Mouse (Mus musculus) intestine, postnatal 0 days (tissue): ENCODE data around the gene Ccdc191. TPM values are rescaled to one million over a fixed set of nuclear protein-coding genes. Genes with fewer than 3 reads are reported as not detected.

Source experiments
- ATAC-seq: fragments of 200-750 bp; cut with Nextera tagmentation; 2 replicates; pipeline ENCODE4 v1.8.0; 2017; ENCODE audit warnings: mild to moderate bottlenecking, moderate TSS enrichment, moderate library complexity
- H3K27ac ChIP-seq: fragments of 300-500 bp; sonication (generic); 2 replicates; pipeline ENCODE4 v1.5.1; 2014; ENCODE audit warnings: mild to moderate bottlenecking, low read depth, low read length, moderate library complexity
- H3K27me3 ChIP-seq: fragments of 300-500 bp; sonication (generic); replicated peaks from 2 replicates; pipeline ENCODE4 v1.6.1; 2014; ENCODE audit warnings: low read length, mixed read lengths; ENCODE audit not compliant: control insufficient read depth, insufficient read depth
- H3K36me3 ChIP-seq: fragments of 300-500 bp; sonication (generic); 2 replicates; pipeline ENCODE4 v1.6.1; 2014; ENCODE audit warnings: mild to moderate bottlenecking, moderate library complexity; ENCODE audit not compliant: control insufficient read depth, insufficient read depth
- H3K4me1 ChIP-seq: fragments of 300-500 bp; sonication (generic); replicated peaks from 2 replicates; pipeline ENCODE4 v1.6.1; 2014; ENCODE audit warnings: antibody characterized with exemption, low read length, mixed read lengths; ENCODE audit not compliant: control insufficient read depth, insufficient read depth
- H3K4me2 ChIP-seq: fragments of 300-500 bp; sonication (generic); replicated peaks from 2 replicates; pipeline ENCODE4 v1.6.1; 2014; ENCODE audit warnings: low read depth, mild to moderate bottlenecking, moderate library complexity
- H3K4me3 ChIP-seq: fragments of 300-500 bp; sonication (generic); 2 replicates; pipeline ENCODE4 v1.5.1; 2014; ENCODE audit warnings: low read depth, low read length
- H3K9ac ChIP-seq: fragments of 300-500 bp; sonication (generic); 2 replicates; pipeline ENCODE4 v1.6.1; 2014; ENCODE audit warnings: mild to moderate bottlenecking, low read depth, low read length
- H3K9me3 ChIP-seq: fragments of 300-500 bp; sonication (generic); 2 replicates; pipeline ENCODE4 v1.6.1; 2016; ENCODE audit warnings: mixed run types; ENCODE audit not compliant: control insufficient read depth
- CTCF ChIP-seq: sonication (generic); IDR thresholded peaks from 2 replicates; pipeline ENCODE4 v1.5.1; 2016; ENCODE audit warnings: low read depth, mild to moderate bottlenecking, control low read depth, antibody characterized with exemption, moderate library complexity
- WGBS: fragments of 180-500 bp; shearing (Covaris S2); extraction: QIAGEN DNeasy Blood & Tissue Kit; methylation state at CpG from one replicate; pipeline ENCODE4 v1.1.7; 2014; 5-methylcytosine and 5-hydroxymethylcytosine counted together
- polyA plus RNA-seq: library from polyadenylated mRNA; unstranded; fragments of >200 nt; fragmentation: Nextera tagmentation; extraction: Ambion mirVana; gene quantifications from 2 replicates; pipeline ENCODE4 v1.2.1, GENCODE M21; 2015

The Ccdc191 gene
- polyA plus RNA-seq, 1 experiment from 2014 or later = 3.6 TPM

DNA sequence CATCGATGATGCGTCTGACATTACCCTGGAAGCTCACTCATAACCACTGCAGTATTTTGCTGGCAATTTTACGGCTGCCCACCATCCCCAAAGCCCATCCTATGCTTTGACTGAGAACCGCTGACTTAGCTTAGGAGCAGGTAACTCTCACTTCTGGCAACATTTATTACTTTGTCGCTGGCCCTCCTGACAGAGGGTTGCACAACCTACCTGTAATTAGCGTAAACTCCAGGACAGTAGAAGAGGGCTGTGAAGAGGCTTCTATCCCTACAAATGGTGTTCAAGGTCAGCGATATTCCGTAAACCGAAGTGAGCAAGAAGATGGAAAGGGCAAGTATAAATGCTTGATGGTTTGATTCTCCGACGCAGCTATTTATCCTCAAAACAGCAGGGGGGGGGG lies 81.6 kb downstream of the Ccdc191 start:
- no peaks in the 10 kb centered on the region for H3K36me3 ChIP-seq
- peak overlapping the region; percentile 31; the same call in 1 of the 2 replicates for H3K4me2 ChIP-seq
- H3K4me3 ChIP-seq = no peak overlapping the region
- no peak for TF ChIP-seq CTCF
- 0 out of 2 replicates have a peak, but pooled peaks have one; percentile 45 for ATAC-seq
- H3K27ac ChIP-seq = no peak overlapping the region
- no peak overlapping the region for H3K9ac ChIP-seq
- no peaks in the 10 kb centered on the region for H3K9me3 ChIP-seq
- no peaks in the 10 kb centered on the region for H3K4me1 ChIP-seq
- WGBS = 71% methylated on average over 11 of the region's 11 CpGs
- no peaks in the 10 kb centered on the region for H3K27me3 ChIP-seq

GRCm38 (mm10) chr16:43971741-43972140 lies 82.1 kb downstream of the Ccdc191 start:
- Histone ChIP-seq H3K9me3 (no peaks in the 10 kb centered on the region), H3K36me3 (no peaks in the 10 kb centered on the region), H3K4me3 (no peak overlapping the region), H3K4me2 (peak overlapping the region; percentile 31; the same call in 1 of the 2 replicates), H3K9ac (no peak overlapping the region), H3K27ac (no peak overlapping the region), H3K27me3 (no peaks in the 10 kb centered on the region), H3K4me1 (no peaks in the 10 kb centered on the region)
- 49% methylated on average over 9 of the region's 9 CpGs for WGBS
- ATAC-seq = no peak
- TF ChIP-seq CTCF = no peak

GRCm38 (mm10) chr16:43972391-43972790 lies 82.8 kb downstream of the Ccdc191 start:
- no peak overlapping the region for H3K4me2 ChIP-seq
- TF ChIP-seq CTCF = no peak
- H3K9me3 ChIP-seq = no peaks in the 10 kb centered on the region
- no peaks in the 10 kb centered on the region for H3K36me3 ChIP-seq
- H3K27me3 ChIP-seq = no peaks in the 10 kb centered on the region
- ATAC-seq = no peak
- 95% methylated on average over 2 of the region's 2 CpGs for WGBS
- no peak overlapping the region for H3K4me3 ChIP-seq
- no peak overlapping the region for H3K9ac ChIP-seq
- no peak overlapping the region for H3K27ac ChIP-seq
- H3K4me1 ChIP-seq = no peaks in the 10 kb centered on the region

DNA sequence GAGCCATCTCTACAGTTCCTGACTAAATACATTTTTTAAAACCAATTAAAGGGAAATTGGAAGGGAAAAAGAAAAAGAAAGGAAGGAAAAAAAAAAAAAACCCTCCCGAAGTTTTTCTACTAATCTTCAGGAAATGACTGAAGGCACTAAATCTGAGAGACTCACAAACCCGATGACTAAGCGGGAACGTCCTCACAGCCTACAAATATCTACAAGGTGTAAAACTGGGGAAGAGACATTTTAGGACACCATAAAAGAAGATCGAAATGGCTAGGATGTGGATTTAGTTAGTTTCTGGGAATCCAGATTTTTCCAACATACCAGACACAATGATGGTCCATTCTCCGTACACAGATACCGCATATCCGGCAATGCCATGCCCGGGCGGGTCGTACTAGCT lies 83.5 kb downstream of the Ccdc191 start:
- no peak for TF ChIP-seq CTCF
- Histone ChIP-seq H3K36me3 (no peaks in the 10 kb centered on the region), H3K27ac (no peak overlapping the region), H3K9me3 (no peaks in the 10 kb centered on the region), H3K9ac (no peak overlapping the region), H3K4me1 (no peaks in the 10 kb centered on the region), H3K4me3 (no peak overlapping the region), H3K4me2 (no peak overlapping the region), H3K27me3 (no peaks in the 10 kb centered on the region)
- no peak for ATAC-seq
- 85% methylated on average over 11 of the region's 11 CpGs for WGBS

GRCm38 (mm10) chr16:43973606-43974220 lies 84.1 kb downstream of the Ccdc191 start:
- no peaks in the 10 kb centered on the region for H3K36me3 ChIP-seq
- H3K27ac ChIP-seq = no peak overlapping the region
- H3K27me3 ChIP-seq = no peaks in the 10 kb centered on the region
- no peaks in the 10 kb centered on the region for H3K9me3 ChIP-seq
- H3K4me3 ChIP-seq = no peak overlapping the region
- TF ChIP-seq CTCF = no peak
- no peaks in the 10 kb centered on the region for H3K4me1 ChIP-seq
- ATAC-seq = no peak
- H3K9ac ChIP-seq = no peak overlapping the region
- 88% methylated on average over 22 of the region's 22 CpGs for WGBS
- no peak overlapping the region for H3K4me2 ChIP-seq

DNA sequence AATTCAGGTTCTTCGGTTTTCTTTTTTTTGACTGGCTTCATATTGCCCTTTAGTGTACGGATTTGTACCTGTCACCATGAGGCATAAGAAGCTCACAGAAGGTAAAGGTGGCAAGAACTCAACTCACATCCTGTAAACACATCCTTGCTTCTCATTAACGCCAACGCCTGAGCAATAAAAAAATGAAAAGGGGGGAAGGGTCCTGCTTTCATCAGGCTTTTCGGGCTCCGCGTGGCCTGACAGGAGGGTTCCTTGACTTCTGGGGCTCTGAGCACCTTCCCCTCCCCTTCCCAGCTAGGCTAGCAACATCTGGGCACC lies 89.4 kb downstream of the Ccdc191 start:
- H3K4me2 ChIP-seq = peak overlapping the region; percentile 100
- H3K4me1 ChIP-seq = no peaks in the 10 kb centered on the region
- TF ChIP-seq CTCF = no peak
- 23% methylated on average over 7 of the region's 7 CpGs for WGBS
- no peaks in the 10 kb centered on the region for H3K9me3 ChIP-seq
- H3K9ac ChIP-seq = peak overlapping the region; percentile 62; the same call in 1 of the 2 replicates
- H3K27me3 ChIP-seq = no peaks in the 10 kb centered on the region
- H3K36me3 ChIP-seq = no peaks in the 10 kb centered on the region; the same call in 1 of the 2 replicates
- H3K4me3 ChIP-seq = peak overlapping the region; percentile 86
- no peak for ATAC-seq
- no peak overlapping the region for H3K27ac ChIP-seq
